Comparison of ENCODE assay signal across 13 mouse cellular contexts in the genomic region with DNA sequence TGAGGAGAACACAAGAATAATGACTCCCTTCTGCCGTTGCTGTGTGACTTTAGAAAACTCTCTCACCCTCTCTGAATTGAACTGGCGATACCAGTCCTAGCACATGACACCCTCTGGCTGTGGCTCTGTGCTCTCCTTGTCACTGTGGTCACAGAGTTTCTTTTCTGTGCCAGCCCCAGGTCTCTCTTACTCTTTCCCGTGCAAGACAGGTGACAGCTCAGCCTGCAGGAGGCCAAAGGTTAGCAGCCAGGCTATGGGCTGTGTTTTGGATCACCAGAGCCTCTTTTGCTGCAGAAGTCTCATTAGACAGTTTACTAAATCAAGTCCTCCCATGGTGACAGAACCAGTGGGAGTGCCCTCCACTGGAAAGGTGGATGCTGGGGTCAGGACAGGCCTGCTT.
A peak's percentile ranks its signal among the peaks of the same experiment; 100 is the strongest.
DNase-seq lines count a peak whose midpoint lies in the region; ATAC-seq and TF ChIP-seq lines count a peak whose summit lies in the region.
"Had no signal": no experiment of that assay in that cellular context is flagged by ENCODE, and none has a peak within 500 bp of the region (broad histone marks: within the 10 kb centered on the region; RNA-seq: fewer than 3 reads in every experiment).

No protein-coding gene starts in this region.

- no peak overlapping the region for H3K4me2 ChIP-seq in lung, embryonic 15.5 days
- no peak overlapping the region for H3K4me2 ChIP-seq in lung, postnatal 0 days (replicated peaks; ENCODE audit: low read depth, low read length)
- H3K4me2 ChIP-seq in neural tube, embryonic 15.5 days: no peak overlapping the region
- H3K4me2 ChIP-seq: embryonic facial prominence, embryonic 12.5 days had no signal

- DNase-seq in gastrocnemius, adult 2 months: no peak
- DNase-seq in gastrocnemius, postnatal 36 days: no peak
- DNase-seq in lung, postnatal 0 days (ENCODE audit: low spot score): no peak
- no peak for DNase-seq in limb, embryonic 10.5 days (ENCODE audit: low spot score)
- DNase-seq in frontal cortex, adult 2 months (ENCODE audit: extremely low spot score in 1 of 2, low spot score in 1 of 2): no peak
- no peak for DNase-seq in gastrocnemius, postnatal 4 days (ENCODE audit: low spot score in 2 of 2)
- DNase-seq: adrenal gland, postnatal 14 days; cerebellum, adult 2 months; lung, adult 2 months; retina, postnatal 1 day had no signal

- no peaks in the 10 kb centered on the region for H3K9me3 ChIP-seq in lung, embryonic 15.5 days
- no peaks in the 10 kb centered on the region for H3K9me3 ChIP-seq in lung, postnatal 0 days (ENCODE audit: low read length)
- H3K9me3 ChIP-seq in limb, embryonic 10.5 days (replicated peaks): no peaks in the 10 kb centered on the region
- no peaks in the 10 kb centered on the region for H3K9me3 ChIP-seq in neural tube, embryonic 15.5 days (replicated peaks)
- H3K9me3 ChIP-seq: embryonic facial prominence, embryonic 12.5 days had no signal

- no peak overlapping the region for H3K9ac ChIP-seq in lung, embryonic 15.5 days
- H3K9ac ChIP-seq in lung, postnatal 0 days (replicated peaks; ENCODE audit: low read depth): no peak overlapping the region
- H3K9ac ChIP-seq in neural tube, embryonic 15.5 days (replicated peaks): no peak overlapping the region
- H3K9ac ChIP-seq: embryonic facial prominence, embryonic 12.5 days had no signal

- no peaks in the 10 kb centered on the region for H3K27me3 ChIP-seq in lung, embryonic 15.5 days
- H3K27me3 ChIP-seq in lung, postnatal 0 days (replicated peaks; ENCODE audit: insufficient read depth, low read length): no peaks in the 10 kb centered on the region
- H3K27me3 ChIP-seq in limb, embryonic 10.5 days (ENCODE audit: low read depth, poor library complexity, severe bottlenecking): no peaks in the 10 kb centered on the region; the same call in 1 of the 2 replicates
- H3K27me3 ChIP-seq in neural tube, embryonic 15.5 days (replicated peaks): no peaks in the 10 kb centered on the region
- H3K27me3 ChIP-seq: embryonic facial prominence, embryonic 12.5 days had no signal

- WGBS in lung, embryonic 15.5 days: 67% methylated on average over 3 of the region's 3 CpGs
- WGBS in lung, postnatal 0 days: 67% methylated on average over 3 of the region's 3 CpGs
- 51% methylated on average over 3 of the region's 3 CpGs for WGBS in limb, embryonic 10.5 days
- 67% methylated on average over 3 of the region's 3 CpGs for WGBS in neural tube, embryonic 15.5 days

- no peak for TF ChIP-seq EP300 in lung, postnatal 0 days (IDR thresholded peaks at IDR 0.05)

- no peak for ATAC-seq in lung, embryonic 15.5 days (ENCODE audit: borderline replicate concordance, extremely low read depth, low FRiP score, low TSS enrichment)
- no peak for ATAC-seq in lung, postnatal 0 days
- ATAC-seq in neural tube, embryonic 15.5 days (ENCODE audit: low FRiP score): no peak

- no peak overlapping the region for H3K4me3 ChIP-seq in gastrocnemius, adult 2 months
- no peak overlapping the region for H3K4me3 ChIP-seq in lung, embryonic 15.5 days
- H3K4me3 ChIP-seq in lung, postnatal 0 days (ENCODE audit: low read depth, low read length): no peak overlapping the region
- peak overlapping the region; percentile 25; the same call in 1 of the 2 replicates for H3K4me3 ChIP-seq in limb, embryonic 10.5 days
- no peak overlapping the region for H3K4me3 ChIP-seq in neural tube, embryonic 15.5 days (replicated peaks)
- H3K4me3 ChIP-seq: embryonic facial prominence, embryonic 12.5 days had no signal

- H3K36me3 ChIP-seq in lung, embryonic 15.5 days: no peaks in the 10 kb centered on the region
- H3K36me3 ChIP-seq in lung, postnatal 0 days (ENCODE audit: insufficient read depth, low read length): no peaks in the 10 kb centered on the region
- H3K36me3 ChIP-seq in limb, embryonic 10.5 days: no peaks in the 10 kb centered on the region
- H3K36me3 ChIP-seq in neural tube, embryonic 15.5 days: no peaks in the 10 kb centered on the region
- H3K36me3 ChIP-seq: embryonic facial prominence, embryonic 12.5 days had no signal

- intact Hi-C loops in gastrocnemius, adult 2 months (cut with DNase I): no loop called here
- intact Hi-C loops in gastrocnemius, postnatal 36 days (cut with DNase I): no loop called here

- no peak for TF ChIP-seq CTCF in gastrocnemius, adult 2 months (IDR thresholded peaks at IDR 0.05)
- TF ChIP-seq CTCF in lung, postnatal 0 days (IDR thresholded peaks at IDR 0.05): no peak

- H3K27ac ChIP-seq in gastrocnemius, adult 2 months: peak overlapping the region; percentile 79
- 0 out of 2 replicates have a peak overlapping the region, but pooled peaks have one; percentile 41 for H3K27ac ChIP-seq in lung, embryonic 15.5 days
- H3K27ac ChIP-seq in lung, postnatal 0 days (ENCODE audit: low read length): no peak overlapping the region
- peak overlapping the region; percentile 74 for H3K27ac ChIP-seq in limb, embryonic 10.5 days
- H3K27ac ChIP-seq in neural tube, embryonic 15.5 days (replicated peaks): 0 out of 2 replicates have a peak overlapping the region, but pooled peaks have one; percentile 7

- peaks cover 71% of the 10 kb centered on the region for H3K4me1 ChIP-seq in lung, embryonic 15.5 days
- peaks cover 13% of the 10 kb centered on the region for H3K4me1 ChIP-seq in lung, postnatal 0 days (ENCODE audit: insufficient read depth, low read depth, low read length)
- H3K4me1 ChIP-seq in limb, embryonic 10.5 days: peaks cover 95% of the 10 kb centered on the region
- H3K4me1 ChIP-seq in neural tube, embryonic 15.5 days: peaks cover 66% of the 10 kb centered on the region
